Mouse (Mus musculus): ENCODE data around the gene Smndc1.

Gene Smndc1

DNA sequence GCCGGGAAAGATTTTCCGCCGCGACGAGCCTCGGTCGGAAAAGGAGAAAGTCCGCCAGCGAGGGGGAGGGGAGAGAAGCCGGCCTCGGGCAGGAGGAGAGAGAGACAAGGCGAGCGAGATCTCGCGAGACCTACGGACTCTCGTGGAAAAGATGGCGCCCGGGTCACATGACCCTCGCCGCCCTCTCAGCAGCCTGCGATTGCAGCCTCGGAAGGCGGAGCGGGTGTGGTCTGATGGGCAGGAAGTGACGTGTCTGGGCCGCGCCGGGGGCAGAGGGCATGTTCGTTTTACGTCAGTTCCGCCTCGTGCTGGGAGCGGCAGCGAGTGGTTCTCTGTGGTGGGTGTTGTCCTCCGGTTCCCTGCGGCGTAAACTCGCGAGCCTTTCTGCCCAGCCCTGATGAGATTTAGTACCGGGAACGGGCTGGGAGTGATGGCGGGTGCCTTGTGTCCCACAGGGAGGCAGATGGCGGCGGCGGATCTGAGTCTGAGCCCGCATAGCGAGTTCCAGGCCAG is at the start of gene Smndc1:
TSS of gene Smndc1 (minus strand) at position 84 of the 513 bp plus-strand sequence.
- peak; percentile 99 for DNase-seq (ENCODE audit: low read depth, low spot score)

DNA sequence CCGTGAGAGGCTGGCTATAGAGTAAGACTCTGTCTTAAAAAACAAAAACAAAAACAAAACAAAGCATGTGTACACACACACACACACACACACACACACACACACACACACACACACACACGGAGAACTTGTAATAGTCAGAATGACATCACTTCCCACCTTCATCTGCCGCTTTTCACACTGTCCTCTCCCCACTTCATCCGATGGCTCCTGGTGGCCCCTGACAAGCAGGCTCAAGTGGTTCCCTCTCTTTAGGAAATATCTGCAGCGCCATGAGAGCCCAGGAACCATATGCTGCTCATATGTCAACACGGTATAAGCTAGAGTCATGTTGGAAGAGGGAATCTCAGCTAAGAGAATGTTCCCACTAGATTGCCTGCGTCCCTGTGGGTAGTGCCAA is 49.0 kb upstream of the Smndc1 start:
- DNase-seq (ENCODE audit: low read depth, low spot score) = no peak

DNA sequence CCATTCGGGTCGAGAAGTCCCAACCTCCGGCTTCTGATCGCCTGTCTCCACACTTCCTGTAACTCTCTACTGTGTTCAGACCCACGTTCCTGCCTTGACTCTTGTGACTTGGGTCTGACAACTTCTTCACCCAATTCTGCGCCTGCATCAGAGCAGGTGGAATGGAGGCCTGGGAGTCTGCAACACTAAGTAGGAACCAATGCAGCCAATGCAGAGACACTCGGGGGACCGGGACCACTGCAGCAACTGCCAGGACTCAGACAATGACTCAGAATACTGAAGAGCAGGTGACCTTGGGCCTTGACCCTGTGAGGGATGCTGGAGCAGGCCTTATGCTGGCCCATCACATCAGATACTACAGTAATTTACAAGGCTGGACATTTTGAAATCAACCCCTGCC is 47.6 kb upstream of the Smndc1 start:
- DNase-seq (ENCODE audit: low read depth, low spot score) = no peak

DNA sequence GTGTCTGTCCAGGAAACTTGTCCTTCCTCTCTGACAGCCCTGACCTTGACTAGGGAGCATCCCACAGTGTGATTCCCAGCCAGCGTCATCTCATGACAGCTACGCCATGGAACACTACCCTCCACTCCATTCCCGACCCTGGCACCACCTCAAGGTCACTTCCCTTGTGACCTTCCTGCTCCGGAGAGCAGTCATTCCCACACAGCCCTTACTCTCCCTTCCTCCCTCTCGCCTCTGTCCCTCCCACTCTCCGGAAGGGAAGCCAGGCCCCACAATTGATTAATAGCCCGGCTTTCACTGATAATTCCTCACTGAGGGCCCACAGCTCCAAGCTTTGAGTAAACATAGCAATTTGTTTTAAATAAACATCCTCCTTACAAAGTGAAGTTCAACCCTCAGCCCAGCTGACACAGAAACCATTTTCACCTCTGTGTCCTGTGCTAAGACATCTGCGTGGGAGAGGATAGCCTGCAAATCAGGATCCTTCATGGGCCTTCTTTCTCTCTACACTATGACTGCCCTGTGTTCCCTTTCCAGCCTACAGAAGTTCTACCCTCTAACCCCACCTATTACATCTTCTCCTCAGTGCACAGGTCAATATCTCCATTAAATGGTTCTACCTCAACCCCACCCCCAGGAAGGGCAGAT is 47.1 kb upstream of the Smndc1 start:
- DNase-seq (ENCODE audit: low read depth, low spot score) = no peak

DNA sequence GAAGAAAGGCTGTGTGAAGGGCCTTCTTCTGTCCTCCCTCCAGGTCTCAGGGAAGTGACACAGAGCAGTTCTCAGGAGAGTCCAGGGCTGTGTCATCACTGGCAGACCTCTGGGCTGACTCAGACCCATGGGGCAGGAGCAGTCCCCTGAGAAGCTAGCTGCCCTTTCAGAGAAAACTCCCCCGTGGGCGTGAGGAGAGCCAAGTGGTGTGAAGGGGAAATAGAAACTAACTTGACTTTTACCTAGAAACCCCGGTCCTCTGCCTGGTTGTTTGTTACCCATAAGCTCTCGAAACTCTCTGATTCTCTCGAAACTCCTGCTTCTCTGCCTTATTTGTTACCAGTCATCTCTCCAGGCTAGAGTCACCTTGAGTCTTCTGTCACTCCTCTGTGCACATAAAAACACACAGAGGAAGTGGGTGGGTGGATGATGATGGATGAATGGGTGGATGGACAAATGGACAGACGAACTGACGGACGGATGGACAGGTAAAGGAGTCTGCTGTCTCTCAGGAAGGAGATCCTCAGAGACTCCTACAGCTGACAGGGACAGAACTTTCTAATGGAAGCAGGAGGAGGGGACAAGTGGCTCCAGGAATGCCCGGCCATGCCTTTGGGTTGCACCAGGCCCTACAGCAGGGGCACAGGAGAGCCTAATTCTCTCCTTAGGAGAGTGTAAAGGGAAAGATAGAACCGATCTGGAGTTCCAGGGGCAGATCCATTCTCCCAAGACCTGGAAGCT is 43.7 kb upstream of the Smndc1 start:
- no peak for DNase-seq (ENCODE audit: low read depth, low spot score)

DNA sequence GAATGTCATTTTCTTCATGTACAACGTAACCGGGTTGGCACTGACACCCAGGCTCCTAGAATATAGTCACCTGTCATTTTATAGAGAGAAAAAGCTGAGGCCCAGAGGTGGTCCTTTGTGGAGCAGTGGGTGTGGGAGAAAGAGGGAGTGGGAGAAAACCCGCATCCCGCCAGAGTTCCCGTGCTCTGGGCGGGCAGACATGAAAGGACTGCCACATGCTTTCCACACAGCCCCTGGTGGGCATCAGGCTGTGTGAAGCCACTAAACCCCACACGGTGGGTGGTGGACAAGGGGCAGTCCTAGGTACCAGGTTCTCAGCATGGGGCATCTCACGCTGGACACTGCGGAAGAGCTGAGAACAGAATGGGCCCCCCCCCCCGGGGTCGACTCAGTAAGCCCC is 40.6 kb upstream of the Smndc1 start:
- no peak for DNase-seq (ENCODE audit: low read depth, low spot score)

DNA sequence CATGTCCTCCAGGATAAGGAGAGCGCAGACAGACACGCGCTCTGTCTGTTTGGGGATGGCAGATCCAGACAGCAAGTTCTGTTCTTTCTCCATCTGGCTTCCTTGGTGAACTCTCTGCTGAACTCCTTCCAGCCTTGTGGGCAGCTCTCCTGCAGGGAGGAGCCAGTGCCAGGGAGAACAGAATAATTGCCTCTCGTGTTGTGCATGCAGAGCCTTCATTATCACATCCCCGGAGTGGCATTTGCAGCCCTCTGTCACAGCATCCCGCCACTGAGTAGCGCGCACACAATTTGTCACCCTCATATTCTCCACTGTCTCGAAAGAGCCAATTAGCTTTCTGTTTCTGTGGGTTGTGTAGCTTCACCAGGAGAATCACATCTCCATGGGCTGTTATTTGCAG is 40.0 kb upstream of the Smndc1 start:
- no peak for DNase-seq (ENCODE audit: low read depth, low spot score)

DNA sequence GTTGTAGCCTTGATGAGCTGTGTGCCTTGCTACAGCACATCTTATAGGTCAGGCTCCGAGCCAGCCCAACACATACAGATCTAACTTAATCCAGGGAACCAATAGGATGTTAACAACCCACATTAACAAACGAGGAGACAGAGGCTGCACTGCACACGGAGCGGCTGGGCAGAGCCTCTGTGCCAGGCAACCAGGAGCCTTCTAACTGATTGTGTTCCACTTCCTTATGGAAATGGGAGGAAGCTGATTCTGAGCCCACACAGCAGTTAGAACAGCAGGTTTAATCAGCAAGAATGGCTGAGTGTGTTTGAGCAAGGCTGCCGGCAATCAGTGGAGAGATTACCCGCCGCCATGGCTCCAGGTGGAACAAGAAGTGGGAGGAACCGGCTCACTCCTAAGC is 37.4 kb upstream of the Smndc1 start:
- DNase-seq (ENCODE audit: low read depth, low spot score) = no peak

DNA sequence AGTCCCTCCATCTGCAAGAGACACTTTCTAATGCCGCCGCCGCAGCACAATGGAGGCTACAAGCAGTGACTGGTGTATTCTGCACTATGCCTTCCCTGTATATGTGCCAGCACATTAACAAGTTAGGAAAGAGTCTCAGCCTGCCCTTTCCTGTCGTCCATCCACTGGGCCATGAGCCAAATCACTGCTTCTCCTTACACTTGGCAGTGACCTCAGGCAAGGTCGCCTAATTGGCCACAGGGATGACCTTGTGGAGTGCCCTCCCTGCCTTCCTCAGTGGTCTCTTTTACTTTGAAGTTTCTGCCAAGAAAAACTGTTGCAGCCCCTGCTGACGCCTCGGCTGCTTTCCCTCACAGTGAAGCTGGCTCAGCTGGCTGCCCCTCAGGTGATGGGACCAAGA is 37.0 kb upstream of the Smndc1 start:
- no peak for DNase-seq (ENCODE audit: low read depth, low spot score)

DNA sequence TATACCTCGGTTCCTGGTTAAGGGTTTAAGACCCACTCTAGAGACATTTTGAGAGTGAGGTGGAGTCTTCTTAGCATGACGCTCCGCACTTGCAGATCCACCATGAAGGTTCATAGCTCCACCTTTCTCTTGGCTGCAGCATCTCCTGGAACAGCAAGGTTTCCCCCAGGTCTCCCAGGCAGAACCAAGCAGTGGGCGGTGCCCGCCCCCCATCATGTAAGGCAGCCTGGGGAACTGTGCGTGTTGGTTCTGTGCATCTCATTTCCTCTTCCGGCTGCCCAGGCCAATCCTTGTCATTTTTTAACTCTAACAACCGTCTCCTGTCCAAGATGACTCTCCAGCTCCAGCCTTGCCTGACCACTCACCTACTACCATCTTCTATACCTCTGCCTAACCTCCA is 35.4 kb upstream of the Smndc1 start:
- no peak for DNase-seq (ENCODE audit: low read depth, low spot score)

DNA sequence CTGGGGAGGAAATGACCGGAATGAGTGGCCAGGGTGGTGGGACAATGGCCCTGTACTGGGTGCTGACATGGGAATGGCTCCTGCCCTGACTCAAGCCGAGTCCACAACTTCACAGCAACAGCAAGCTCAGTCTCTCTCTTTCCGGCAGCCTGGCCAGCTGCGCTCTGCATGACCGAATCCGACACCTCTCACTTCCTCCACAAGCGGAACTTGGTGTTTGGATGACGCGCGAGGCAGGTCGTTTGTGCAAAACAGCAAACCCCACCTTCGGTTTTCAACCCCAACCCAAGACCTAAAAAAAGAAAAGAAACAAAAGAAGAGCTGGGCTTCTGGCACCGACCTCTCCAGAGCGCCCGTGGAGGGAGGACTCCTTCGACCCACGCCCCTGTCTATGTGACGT is 34.3 kb upstream of the Smndc1 start:
- no peak for DNase-seq (ENCODE audit: low read depth, low spot score)

DNA sequence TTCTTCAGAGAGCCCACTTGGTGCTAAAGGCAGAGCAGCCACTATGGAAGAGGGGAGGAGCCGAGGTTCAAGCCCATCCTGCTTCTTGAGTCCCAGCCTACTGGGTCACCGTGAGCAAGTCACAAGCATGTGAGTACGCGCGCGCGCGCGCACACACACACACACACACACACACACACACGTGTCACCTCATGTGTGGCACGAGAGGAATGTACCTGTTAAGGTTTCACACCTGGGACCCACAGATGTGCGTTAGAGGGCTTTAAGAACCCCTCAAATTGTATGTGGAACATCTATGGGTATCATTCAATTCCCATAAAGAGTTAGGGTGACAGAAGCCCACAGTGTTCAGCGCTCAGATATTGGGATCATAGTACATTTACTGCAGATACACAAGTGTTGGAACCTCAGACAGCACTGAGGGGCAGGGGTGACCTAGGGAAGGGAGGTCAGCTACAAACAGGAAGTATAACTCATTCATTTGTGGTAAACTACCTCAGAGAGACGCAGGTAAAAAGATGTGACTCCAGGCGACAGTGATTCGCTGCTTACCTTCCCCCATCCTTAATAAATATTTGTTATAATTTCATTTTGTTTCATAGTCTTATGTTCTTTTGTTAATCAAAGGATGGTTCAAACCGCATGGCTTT is 33.6 kb upstream of the Smndc1 start:
- no peak for DNase-seq (ENCODE audit: low read depth, low spot score)

DNA sequence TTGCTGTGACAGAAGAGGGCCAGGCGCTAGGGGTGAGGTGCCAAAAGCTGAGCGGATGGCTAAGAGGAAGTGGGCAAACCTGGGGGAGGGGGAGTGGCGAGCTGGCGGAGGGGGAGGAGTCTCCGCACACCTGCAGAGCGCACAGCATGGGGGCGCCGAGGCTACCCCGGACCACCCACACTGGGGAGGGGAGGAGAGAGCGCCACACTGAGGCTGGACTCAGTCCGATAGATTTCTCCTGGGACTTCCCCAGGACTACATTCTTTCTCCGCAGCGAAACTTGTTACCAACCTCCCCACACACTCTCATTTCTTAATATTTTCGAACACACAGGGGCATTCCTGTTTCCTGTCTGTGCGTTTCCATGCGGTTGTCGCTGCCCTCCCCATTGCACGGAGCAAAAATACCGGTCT is 33.0 kb upstream of the Smndc1 start:
- DNase-seq (ENCODE audit: low read depth, low spot score) = no peak

DNA sequence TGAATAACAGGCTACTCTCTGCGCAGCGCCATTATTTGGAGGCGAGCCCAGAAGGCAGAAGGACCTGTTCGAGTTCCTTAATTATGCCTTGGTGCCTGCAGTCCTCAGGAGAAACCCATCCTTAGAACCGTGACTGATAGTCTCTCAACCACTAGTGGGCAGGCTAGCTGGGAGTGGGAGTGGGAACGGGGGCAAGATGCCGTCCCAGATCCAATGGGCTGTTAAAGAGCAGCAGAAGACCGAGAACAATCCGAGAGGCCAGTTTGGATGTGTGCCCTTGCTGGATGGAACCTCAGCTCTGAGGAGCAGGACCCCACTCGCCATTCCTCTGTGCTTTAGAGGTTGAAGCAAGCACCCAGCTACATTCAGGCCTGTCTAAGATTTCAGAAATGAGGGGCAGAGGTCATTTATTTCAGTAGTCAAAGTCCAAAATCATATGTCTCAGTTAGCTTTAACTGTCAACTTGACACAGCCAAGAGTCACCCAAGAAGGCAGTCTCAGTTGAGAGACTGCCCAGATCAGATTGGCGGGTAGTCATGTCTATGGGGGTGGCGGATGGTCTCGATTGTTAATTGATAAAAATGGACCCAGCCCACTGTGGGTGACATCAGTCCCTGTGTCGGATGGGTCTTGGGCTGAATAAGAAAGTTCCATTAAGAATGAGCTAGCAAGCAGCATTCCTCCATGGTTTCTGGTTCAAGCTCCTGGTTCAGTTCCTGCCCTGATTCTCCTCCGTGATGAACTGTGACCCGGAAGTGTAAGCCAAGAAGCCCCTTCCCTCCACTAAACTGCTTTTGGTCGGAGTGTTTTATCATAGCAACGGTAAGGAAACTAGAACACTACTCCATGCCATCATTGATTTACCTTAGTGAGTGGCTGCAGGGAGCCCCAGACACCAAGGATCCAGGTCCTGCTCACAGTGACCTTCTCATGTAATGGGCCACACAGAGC is 32.3 kb upstream of the Smndc1 start:
- DNase-seq (ENCODE audit: low read depth, low spot score) = no peak

DNA sequence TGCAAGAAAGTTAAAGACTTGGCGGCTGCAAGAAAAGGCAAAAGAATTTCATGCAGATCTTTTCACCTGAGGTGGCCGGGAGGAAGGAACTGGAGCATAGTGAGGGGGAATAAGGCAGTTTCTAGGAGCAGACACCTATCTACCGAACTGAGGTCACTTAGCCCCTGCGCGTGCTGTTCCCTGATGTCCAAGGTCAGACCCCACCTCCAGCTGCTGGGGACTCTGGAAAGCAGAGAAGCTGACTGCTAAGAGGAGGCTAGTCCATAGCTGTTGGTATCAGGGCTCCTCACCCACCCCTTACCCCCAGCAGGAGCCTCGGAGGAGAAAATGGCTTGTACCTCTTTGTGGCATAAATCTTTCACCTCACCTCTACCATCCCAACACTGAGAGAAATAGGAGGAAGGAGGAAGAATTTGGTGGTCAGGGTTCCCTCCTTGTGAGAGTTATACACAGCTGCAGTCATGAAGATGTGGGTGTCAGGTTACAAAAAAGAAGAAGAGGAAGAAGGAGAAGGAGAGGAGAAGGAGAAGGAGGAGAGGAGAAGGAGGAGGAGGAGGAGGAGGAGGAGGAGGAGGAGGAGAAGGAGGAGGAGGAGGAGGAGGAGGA is 31.3 kb upstream of the Smndc1 start:
- DNase-seq (ENCODE audit: low read depth, low spot score) = no peak

DNA sequence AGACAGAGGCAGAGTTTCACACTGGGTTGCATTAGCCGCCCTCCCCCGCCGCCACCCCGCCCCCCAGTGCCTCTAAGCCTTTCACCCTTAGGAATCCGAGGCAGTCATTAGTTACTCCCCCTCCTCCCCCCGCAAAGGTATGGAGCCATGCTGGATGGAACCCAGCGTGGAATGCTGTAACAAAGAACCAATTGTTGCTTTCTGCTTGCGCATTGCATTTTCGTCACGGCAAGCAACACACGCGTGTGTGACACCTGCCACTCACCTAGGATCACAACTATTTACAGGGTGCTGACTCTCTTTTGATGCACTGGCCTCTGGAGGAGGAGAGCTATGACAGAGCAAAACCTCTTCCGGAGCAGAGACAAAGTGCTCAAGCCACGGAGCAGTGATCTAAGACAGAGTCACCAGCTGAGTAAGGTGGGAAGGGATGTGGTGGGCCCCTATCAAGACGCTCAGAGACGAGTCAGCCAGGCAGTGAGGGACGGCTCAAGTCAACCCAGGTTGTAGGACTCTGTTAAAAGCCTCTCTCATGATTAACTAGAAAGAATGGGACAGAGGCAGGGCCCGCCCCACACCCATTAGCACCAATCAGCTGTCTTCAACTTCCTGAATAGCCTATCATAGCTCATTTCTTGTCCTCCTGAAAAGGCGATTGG is 30.7 kb upstream of the Smndc1 start:
- DNase-seq (ENCODE audit: low read depth, low spot score) = peak; percentile 29

DNA sequence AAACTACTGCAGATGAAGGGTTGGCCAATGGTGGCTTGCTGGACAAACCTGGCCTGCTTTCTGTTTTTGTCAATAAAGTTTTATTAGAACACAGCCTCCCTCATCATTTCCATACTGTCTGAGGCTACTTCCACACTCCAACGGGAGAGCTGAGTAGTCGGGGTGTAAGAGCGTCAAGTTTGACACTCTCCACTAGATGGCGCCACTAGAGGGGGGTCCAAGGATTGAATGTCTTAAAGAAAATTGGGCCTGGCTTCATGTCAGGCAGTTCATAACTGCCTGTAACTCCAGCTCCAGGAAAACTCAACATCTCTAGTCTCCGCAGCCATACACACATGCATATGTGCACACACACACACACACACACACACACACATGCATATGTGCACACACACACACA is 29.5 kb upstream of the Smndc1 start:
- DNase-seq (ENCODE audit: low read depth, low spot score) = peak; percentile 57

DNA sequence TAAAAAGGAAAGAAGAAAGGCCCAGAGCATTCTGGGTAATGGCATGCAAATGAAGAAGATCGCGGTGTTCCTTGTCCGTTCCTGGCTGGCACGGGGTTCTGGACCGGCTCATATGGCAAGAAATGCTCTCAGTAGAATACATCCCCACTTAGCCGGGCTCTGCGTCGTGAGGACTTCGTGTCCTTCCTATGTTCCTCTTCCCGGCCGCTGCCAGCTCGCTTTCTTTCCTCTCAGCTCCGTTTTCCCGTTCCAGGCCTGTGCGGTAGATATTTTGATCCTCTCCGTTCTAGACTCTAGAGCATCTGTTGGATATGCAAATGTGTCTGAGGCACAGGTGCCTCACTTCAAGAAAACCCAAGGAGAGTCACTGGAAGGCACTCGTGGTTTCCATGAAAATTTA is 24.8 kb upstream of the Smndc1 start:
- DNase-seq (ENCODE audit: low read depth, low spot score) = no peak

DNA sequence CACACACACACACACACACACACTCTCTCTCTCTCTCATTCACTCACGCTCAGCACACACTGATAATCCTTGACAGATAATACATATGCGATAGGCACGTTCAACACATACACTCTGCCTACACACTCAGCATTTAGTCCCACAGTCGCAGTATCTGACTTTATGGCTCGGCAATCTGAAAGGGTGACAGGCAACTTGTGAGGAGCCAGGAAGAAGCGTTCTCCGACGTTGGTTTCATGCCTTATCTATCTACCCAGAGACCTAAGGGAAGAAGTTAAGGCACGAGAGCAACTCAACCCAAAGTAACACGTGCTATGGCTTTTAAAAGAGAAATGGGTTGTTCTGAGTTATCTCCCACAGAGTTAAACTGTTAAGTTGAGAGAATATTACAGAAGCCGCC is 24.3 kb upstream of the Smndc1 start:
- no peak for DNase-seq (ENCODE audit: low read depth, low spot score)

DNA sequence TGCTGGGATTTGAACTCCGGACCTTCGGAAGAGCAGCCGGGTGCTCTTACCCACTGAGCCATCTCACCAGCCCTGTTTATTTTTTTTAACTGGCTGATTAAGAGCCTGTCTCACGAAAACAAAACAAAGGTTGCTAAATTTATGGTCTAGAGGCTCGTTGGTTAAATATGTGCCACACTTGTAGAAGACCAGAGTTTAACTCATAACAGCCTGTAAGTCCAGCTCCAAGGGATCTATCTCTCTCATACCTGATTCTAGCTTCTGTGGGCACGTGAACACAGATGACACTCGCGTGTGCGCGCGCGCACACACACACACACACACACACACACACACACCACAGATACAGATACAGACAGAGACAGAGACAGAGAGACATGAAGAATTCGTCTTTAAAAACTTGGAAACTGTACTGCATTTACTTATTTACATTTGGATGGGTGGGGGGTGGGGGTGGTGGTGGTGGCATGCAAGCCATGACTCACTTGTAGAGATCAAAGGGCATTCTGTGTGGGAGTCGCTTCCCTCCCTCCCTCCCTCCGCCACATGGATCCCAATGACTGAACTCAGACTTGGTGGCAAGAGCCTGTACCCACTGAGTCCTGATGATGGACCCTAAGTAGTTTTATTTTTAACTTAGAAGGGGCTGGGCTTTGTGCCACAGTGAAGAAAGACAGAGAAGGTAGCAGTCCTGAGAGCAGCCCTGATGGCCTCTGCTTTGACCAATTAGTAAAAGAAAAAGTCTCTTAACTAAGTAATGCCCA is 23.4 kb upstream of the Smndc1 start:
- no peak for DNase-seq (ENCODE audit: low read depth, low spot score)
